Mouse (Mus musculus) cerebellum, adult 11-12 months (tissue): ENCODE measurements around the gene 4931409K22Rik.

Experiments used
- DNase-seq: peaks from one replicate; pipeline ENCODE4 v3.0.0; 2022

Gene 4931409K22Rik

DNA sequence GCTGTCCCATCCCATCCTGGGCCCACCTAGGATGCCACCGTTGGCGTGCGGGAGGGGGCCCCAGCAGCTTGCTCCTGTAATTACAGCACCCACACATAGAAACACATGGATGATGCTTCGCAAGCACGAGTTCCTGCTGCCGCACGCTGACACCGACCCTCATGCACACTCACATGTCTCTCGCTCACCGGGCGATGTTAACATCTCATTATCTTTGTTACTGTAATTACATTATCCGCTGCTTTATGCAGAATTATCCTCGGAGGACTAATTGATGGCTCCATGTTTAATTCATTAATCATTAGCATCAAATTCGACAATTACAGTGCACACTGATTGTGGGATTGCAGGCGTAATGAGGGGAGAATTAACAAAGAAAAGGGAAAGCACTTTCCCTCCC lies 61.6 kb downstream of the 4931409K22Rik start:
- DNase-seq, result no peak
